Mouse (Mus musculus): ENCODE measurements around the gene Sult6b1.
A peak's percentile ranks its signal among the peaks of the same experiment; 100 is the strongest.

Sult6b1 gene

GRCm38 (mm10) chr17:78885286-78886065 lies 21.3 kb downstream of the Sult6b1 start:
- DNase-seq (ENCODE audit: low spot score in 2 of 2) = no peak

- no peak for DNase-seq (ENCODE audit: low spot score in 2 of 2)
Measured at GRCm38 (mm10) chr17:78883291-78883690, 23.5 kb downstream of the Sult6b1 start.

- DNase-seq (ENCODE audit: low spot score in 2 of 2) = peak; percentile 74 to 86
Measured at GRCm38 (mm10) chr17:78882401-78883112, 24.2 kb downstream of the Sult6b1 start, which contains the start of gene Eif2ak2. Eif2ak2 (minus strand) TSS chr17:78882573.

GRCm38 (mm10) chr17:78881878-78882304 lies 24.9 kb downstream of the Sult6b1 start:
- DNase-seq (ENCODE audit: low spot score in 2 of 2) = peak; percentile 12 to 28

GRCm38 (mm10) chr17:78873886-78874285 lies 32.9 kb downstream of the Sult6b1 start:
- no peak for DNase-seq (ENCODE audit: low spot score in 2 of 2)

- no peak for DNase-seq (ENCODE audit: low spot score in 2 of 2)
Measured at GRCm38 (mm10) chr17:78856243-78856642, 50.5 kb downstream of the Sult6b1 start.

GRCm38 (mm10) chr17:78842271-78842928 lies 64.4 kb downstream of the Sult6b1 start:
- no peak for DNase-seq (ENCODE audit: low spot score in 2 of 2)

- DNase-seq (ENCODE audit: low spot score in 2 of 2) = no peak
Measured at GRCm38 (mm10) chr17:78836056-78836455, 70.7 kb downstream of the Sult6b1 start.

GRCm38 (mm10) chr17:78834856-78835835 lies 71.6 kb downstream of the Sult6b1 start, which contains the start of the genes Heatr5b and Gpatch11:
Heatr5b (minus strand) TSS chr17:78835364.
Gpatch11 (plus strand) TSS chr17:78835567.
- DNase-seq (ENCODE audit: low spot score in 2 of 2) = peak; percentile 95 to 100

All from spleen, postnatal 10 days (tissue).